Mouse (Mus musculus) myocyte (in vitro differentiated cells): ENCODE data around the gene Arhgap8.

Experiments
- CEBPB ChIP-seq: IDR thresholded peaks from 2 replicates; pipeline ENCODE4 v1.6.1; 2011; ENCODE audit warnings: mild to moderate bottlenecking, moderate library complexity; ENCODE audit not compliant: poor library complexity, insufficient read depth, severe bottlenecking
- E2F4 ChIP-seq: IDR thresholded peaks from one replicate; pipeline ENCODE4 v1.6.1; 2011; ENCODE audit warnings: mild to moderate bottlenecking, control low read depth, moderate library complexity; ENCODE audit not compliant: insufficient read depth
- MAX ChIP-seq: IDR thresholded peaks from one replicate; pipeline ENCODE4 v1.6.1; 2011; ENCODE audit warnings: low read depth, mild to moderate bottlenecking, control low read depth
- POLR2A ChIP-seq: IDR thresholded peaks from one replicate; pipeline ENCODE4 v1.6.1; 2011; ENCODE audit warnings: low read depth, mild to moderate bottlenecking, control low read depth, moderate library complexity; ENCODE audit not compliant: insufficient read length
- POLR2AphosphoS2 ChIP-seq: IDR thresholded peaks from one replicate; pipeline ENCODE4 v1.6.1; 2011; ENCODE audit warnings: low read depth, control low read depth; ENCODE audit not compliant: insufficient read length
- REST ChIP-seq: IDR thresholded peaks from one replicate; pipeline ENCODE4 v1.6.1; 2011; ENCODE audit warnings: mild to moderate bottlenecking, control low read depth, moderate library complexity; ENCODE audit not compliant: insufficient read depth, insufficient read length
- TCF12 ChIP-seq: IDR thresholded peaks from one replicate; pipeline ENCODE4 v1.6.1; 2011; ENCODE audit warnings: mild to moderate bottlenecking, control low read depth; ENCODE audit not compliant: poor library complexity, insufficient read depth, severe bottlenecking
- USF1 ChIP-seq: IDR thresholded peaks from one replicate; pipeline ENCODE4 v1.6.1; 2011; ENCODE audit warnings: low read depth, mild to moderate bottlenecking, control low read depth, moderate library complexity

- TF ChIP-seq CEBPB, result no peak
- no peak for TF ChIP-seq POLR2A
- no peak for TF ChIP-seq REST
- TF ChIP-seq E2F4, result no peak
- no peak for TF ChIP-seq POLR2AphosphoS2
- no peak for TF ChIP-seq USF1
- TF ChIP-seq TCF12, result no peak
- no peak for TF ChIP-seq MAX
Observed at GRCm38 (mm10) chr15:84697611-84698011, 22.2 kb upstream of the Arhgap8 start.
